Mouse (Mus musculus) embryo, embryonic 10.5 days (tissue): Measurements from ENCODE around the gene Bmf.

Experiments used
- DNase-seq: peaks from one replicate; pipeline ENCODE4 v3.0.0-alpha.2; 2015; ENCODE audit warnings: low spot score

Gene Bmf

DNA sequence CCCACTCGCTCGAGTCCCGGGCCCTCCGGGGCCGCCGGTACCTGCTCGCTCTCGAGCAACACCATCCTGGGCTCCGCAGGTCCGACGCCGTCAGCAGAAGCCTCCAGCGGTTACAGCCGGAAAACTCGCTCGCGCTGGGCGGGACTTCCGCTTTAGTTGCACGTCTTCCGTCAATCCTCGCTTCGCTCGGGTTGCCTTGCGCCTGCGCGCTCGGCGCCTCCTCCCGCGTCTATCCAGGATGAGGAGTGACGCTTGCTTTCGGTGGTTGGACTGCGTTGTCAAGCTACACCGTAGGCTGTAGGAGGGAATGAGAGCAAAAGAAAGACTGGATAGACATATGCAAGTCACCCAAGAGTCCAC is 70.0 kb downstream of the Bmf start, which contains the start of gene Srp14:
Gene Srp14, minus strand, starts transcription at position 162 of the 360 bp plus-strand sequence.
- peak; percentile 97 for DNase-seq

DNA sequence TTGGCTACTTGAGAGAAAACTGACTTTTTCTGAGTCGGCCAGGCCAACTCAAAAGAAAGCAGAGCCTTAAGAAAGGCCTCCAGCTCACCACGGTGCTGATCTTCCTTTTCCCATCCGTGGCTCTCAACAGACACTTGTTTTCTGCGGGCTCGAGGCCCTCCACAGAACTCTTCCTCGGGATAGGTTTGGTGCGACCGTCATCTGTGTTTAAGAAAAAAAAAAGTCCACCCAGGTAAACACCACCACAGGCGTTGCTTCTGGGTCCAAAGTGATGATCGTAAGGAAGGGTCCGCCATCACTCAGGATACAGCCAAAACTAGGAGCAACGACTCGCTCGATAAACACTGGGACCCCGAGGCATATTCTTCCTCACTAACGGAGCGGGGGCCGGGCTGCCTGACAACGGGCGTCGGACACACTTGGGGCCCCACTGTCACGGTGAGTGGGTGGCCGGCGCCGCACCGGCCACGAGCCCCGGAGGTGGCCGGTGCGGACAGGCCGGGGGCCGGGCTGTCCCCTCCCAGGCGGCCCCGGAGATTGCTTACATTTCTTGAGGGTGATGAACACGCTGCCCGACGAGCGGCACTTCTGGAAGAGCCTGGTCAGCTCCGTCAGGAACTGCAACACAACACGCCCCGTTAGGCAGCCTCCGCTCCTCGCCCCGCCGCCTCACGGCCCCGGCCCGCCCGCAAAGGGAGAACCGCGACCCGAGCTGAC is 70.5 kb downstream of the Bmf start:
- no peak for DNase-seq
